Mouse (Mus musculus) forebrain, postnatal 0 days (tissue): Measurements from ENCODE around the gene Synm. TPM values are rescaled to one million over a fixed set of nuclear protein-coding genes. Genes with fewer than 3 reads are reported as not detected.

Experiments used
- ATAC-seq: fragments of 200-750 bp; cut with Nextera tagmentation; 2 replicates; pipeline ENCODE4 v1.8.0; 2017; ENCODE audit warnings: mild to moderate bottlenecking, moderate library complexity
- DNase-seq: peaks from one replicate; pipeline ENCODE4 v3.0.0-alpha.2; 2015
- H3K27ac ChIP-seq: fragments of 300-500 bp; sonication (generic); 2 replicates; pipeline ENCODE4 v1.5.1; 2014; ENCODE audit warnings: low read depth, mild to moderate bottlenecking, antibody characterized with exemption, low read length, moderate library complexity, mixed read lengths
- H3K27me3 ChIP-seq: fragments of 300-500 bp; sonication (generic); 2 replicates; pipeline ENCODE4 v1.6.1; 2014; ENCODE audit warnings: mild to moderate bottlenecking, low read length, mixed read lengths; ENCODE audit not compliant: insufficient read depth
- H3K36me3 ChIP-seq: fragments of 300-500 bp; sonication (generic); 2 replicates; pipeline ENCODE4 v1.6.1; 2014; ENCODE audit warnings: mild to moderate bottlenecking, moderate library complexity; ENCODE audit not compliant: insufficient read depth
- H3K4me1 ChIP-seq: fragments of 300-500 bp; sonication (generic); 2 replicates; pipeline ENCODE4 v1.6.1; 2014; ENCODE audit warnings: antibody characterized with exemption; ENCODE audit not compliant: insufficient read depth
- H3K4me2 ChIP-seq: fragments of 300-500 bp; sonication (generic); 2 replicates; pipeline ENCODE4 v1.6.1; 2014; ENCODE audit warnings: low read depth, mild to moderate bottlenecking, moderate library complexity
- H3K4me3 ChIP-seq: fragments of 300-500 bp; sonication (generic); 2 replicates; pipeline ENCODE4 v1.5.1; 2014; ENCODE audit warnings: low read depth, low read length, mixed read lengths
- H3K9ac ChIP-seq: fragments of 300-500 bp; sonication (generic); 2 replicates; pipeline ENCODE4 v1.6.1; 2014; ENCODE audit warnings: mild to moderate bottlenecking
- H3K9me3 ChIP-seq: fragments of 300-500 bp; sonication (generic); 2 replicates; pipeline ENCODE4 v1.6.1; 2016; ENCODE audit warnings: low read length
- CTCF ChIP-seq: sonication (generic); IDR thresholded peaks from 2 replicates; pipeline ENCODE4 v1.5.1; 2016; ENCODE audit warnings: antibody characterized with exemption, control low read depth, low read depth
- WGBS: fragments of 180-500 bp; shearing (Covaris S2); extraction: QIAGEN DNeasy Blood & Tissue Kit; methylation state at CpG from one replicate; pipeline ENCODE4 v1.1.7; 2014; 5-methylcytosine and 5-hydroxymethylcytosine counted together
- microRNA-seq, 2 experiments: library from miRNA; unstranded; fragments of <30 nt; microRNA quantifications; one replicate each; pipeline ENCODE4; 2016
- polyA plus RNA-seq: library from polyadenylated mRNA; unstranded; fragments of >200 nt; fragmentation: Nextera tagmentation; extraction: Ambion mirVana; gene quantifications from 2 replicates; pipeline ENCODE4 v1.2.1, GENCODE M21; 2015
- total RNA-seq: library from RNA; depleted of rRNA; stranded (reverse); fragments of >200 nt; gene quantifications from 2 replicates; pipeline ENCODE4 v1.2.3, GENCODE M21; 2014; rRNA removed

The Synm gene
- total and polyA plus RNA-seq, 2 experiments from 2014 or later, result 7.0 to 10.7 TPM

- no peak for ATAC-seq
- Histone ChIP-seq H3K4me2 (no peak overlapping the region), H3K9me3 (no peaks in the 10 kb centered on the region), H3K4me1 (no peaks in the 10 kb centered on the region), H3K27ac (no peak overlapping the region), H3K9ac (no peak overlapping the region), H3K36me3 (no peaks in the 10 kb centered on the region), H3K27me3 (no peaks in the 10 kb centered on the region), H3K4me3 (no peak overlapping the region)
- no peak for DNase-seq
- WGBS, result 87% methylated on average over 6 of the region's 6 CpGs
- no peak for TF ChIP-seq CTCF
Measured at GRCm38 (mm10) chr7:67691036-67691435, 68.5 kb downstream of the Synm start.

DNA sequence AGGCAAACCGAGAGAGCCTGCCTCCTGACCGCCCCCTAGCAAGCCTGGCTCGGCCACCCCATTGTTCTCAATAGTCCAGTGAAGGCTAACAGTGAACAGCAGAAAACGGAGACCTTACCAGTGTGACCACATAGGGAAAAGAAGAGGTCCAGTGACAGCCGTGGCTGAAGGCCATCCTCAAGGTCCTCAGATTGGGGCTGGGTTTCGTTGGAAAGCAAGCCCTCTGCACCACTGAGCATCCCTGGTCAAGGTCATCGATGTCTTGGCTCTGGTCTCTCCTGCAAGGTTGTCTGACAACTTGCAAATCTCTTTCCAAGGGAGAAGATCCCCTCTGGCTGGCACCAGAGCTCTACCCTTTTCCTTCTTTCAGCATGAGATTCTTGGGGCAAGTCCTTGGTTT lies 69.7 kb downstream of the Synm start:
- ATAC-seq, result no peak
- no peak overlapping the region for H3K9ac ChIP-seq
- no peak for TF ChIP-seq CTCF
- no peaks in the 10 kb centered on the region for H3K36me3 ChIP-seq
- whole genome bisulfite sequencing, result 78% methylated on average over 7 of the region's 7 CpGs
- no peak for DNase-seq
- H3K4me3 ChIP-seq, result no peak overlapping the region
- H3K4me1 ChIP-seq, result no peaks in the 10 kb centered on the region
- no peak overlapping the region for H3K4me2 ChIP-seq
- H3K27me3 ChIP-seq, result no peaks in the 10 kb centered on the region
- H3K9me3 ChIP-seq, result no peaks in the 10 kb centered on the region
- H3K27ac ChIP-seq, result no peak overlapping the region

GRCm38 (mm10) chr7:67688281-67688680 lies 71.3 kb downstream of the Synm start:
- no peak overlapping the region for H3K9ac ChIP-seq
- no peak overlapping the region for H3K27ac ChIP-seq
- no peaks in the 10 kb centered on the region for H3K36me3 ChIP-seq
- no peaks in the 10 kb centered on the region for H3K4me1 ChIP-seq
- no peak overlapping the region for H3K4me2 ChIP-seq
- no peak for TF ChIP-seq CTCF
- H3K4me3 ChIP-seq, result no peak overlapping the region
- ATAC-seq, result peak; percentile 19; the same call in 1 of the 2 replicates
- no peak for DNase-seq
- H3K9me3 ChIP-seq, result no peaks in the 10 kb centered on the region
- 16% methylated on average over 3 of the region's 3 CpGs for WGBS
- H3K27me3 ChIP-seq, result no peaks in the 10 kb centered on the region

- Histone ChIP-seq H3K9ac (no peak overlapping the region), H3K4me1 (no peaks in the 10 kb centered on the region), H3K4me2 (no peak overlapping the region), H3K4me3 (no peak overlapping the region), H3K9me3 (no peaks in the 10 kb centered on the region), H3K27ac (no peak overlapping the region), H3K36me3 (no peaks in the 10 kb centered on the region), H3K27me3 (no peaks in the 10 kb centered on the region)
- WGBS, result 89% methylated on average over 3 of the region's 3 CpGs
- ATAC-seq (no peak), DNase-seq (no peak)
- no peak; the same call in 1 of the 2 replicates for TF ChIP-seq CTCF
Measured at GRCm38 (mm10) chr7:67686545-67686944, 73.0 kb downstream of the Synm start.

GRCm38 (mm10) chr7:67683006-67683405 lies 76.5 kb downstream of the Synm start:
- TF ChIP-seq CTCF, result no peak
- whole genome bisulfite sequencing, result 86% methylated on average over 16 of the region's 16 CpGs

DNA sequence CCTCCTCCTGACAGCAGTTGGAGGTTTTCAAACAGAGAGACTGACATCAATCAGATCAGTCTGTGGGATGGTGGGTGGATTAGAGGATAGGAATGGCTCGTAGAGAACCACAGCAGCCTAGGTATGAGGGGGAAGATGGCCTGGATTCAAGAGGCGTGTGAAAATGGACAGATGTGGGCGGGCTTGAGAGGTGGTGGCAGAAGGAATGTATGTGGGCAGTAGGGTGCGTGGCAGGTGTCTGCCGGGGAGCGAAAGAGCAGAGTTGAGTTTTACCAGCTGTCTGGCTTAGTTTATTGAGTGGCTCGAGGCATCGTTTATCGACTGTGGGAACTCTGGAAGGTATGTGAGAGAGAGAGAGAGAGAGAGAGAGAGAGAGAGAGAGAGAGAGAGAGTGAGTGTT lies 78.5 kb downstream of the Synm start:
- no peaks in the 10 kb centered on the region for H3K36me3 ChIP-seq
- no peak overlapping the region for H3K27ac ChIP-seq
- no peak overlapping the region for H3K9ac ChIP-seq
- H3K4me1 ChIP-seq, result no peaks in the 10 kb centered on the region
- H3K4me2 ChIP-seq, result no peak overlapping the region
- TF ChIP-seq CTCF, result no peak
- DNase-seq (no peak), ATAC-seq (no peak)
- H3K9me3 ChIP-seq, result no peaks in the 10 kb centered on the region
- 88% methylated on average over 9 of the region's 9 CpGs for WGBS
- H3K4me3 ChIP-seq, result no peak overlapping the region
- H3K27me3 ChIP-seq, result no peaks in the 10 kb centered on the region

More at GRCm38 (mm10) chr7:67683006-67683405, 76.5 kb downstream of the Synm start:
- Histone ChIP-seq H3K4me2 (no peak overlapping the region), H3K4me1 (no peaks in the 10 kb centered on the region), H3K27me3 (no peaks in the 10 kb centered on the region), H3K36me3 (no peaks in the 10 kb centered on the region), H3K9me3 (no peaks in the 10 kb centered on the region), H3K4me3 (no peak overlapping the region), H3K9ac (no peak overlapping the region), H3K27ac (no peak overlapping the region)
- ATAC-seq (no peak), DNase-seq (no peak)

Small RNA genes lying within 50 kb of the gene (microRNA-seq; reads per million reads assigned to microRNA genes)
- gene Gm23844, result 0 reads per million in 2 experiments

Other genes starting within 250 kb of the Synm start
- 45.2 and 70.4 TPM in 2 replicates for gene Lrrc28, start 114.5 kb downstream of the Synm start, total RNA-seq
- 31.3 and 32.2 TPM in 2 replicates for gene Lrrc28, start 114.5 kb downstream of the Synm start, polyA plus RNA-seq
- gene Ttc23, start 112.3 kb downstream of the Synm start, total RNA-seq, result 8.6 and 11.0 TPM in 2 replicates
- 5.0 and 6.0 TPM in 2 replicates for gene Ttc23, start 112.3 kb downstream of the Synm start, polyA plus RNA-seq
- 31.6 and 37.8 TPM in 2 replicates for gene Igf1r, start 193.1 kb upstream of the Synm start, total RNA-seq
- gene Igf1r, start 193.1 kb upstream of the Synm start, polyA plus RNA-seq, result 8.1 and 12.8 TPM in 2 replicates